Mouse (Mus musculus): ENCODE data around the gene Cd48. TPM values are rescaled to one million over a fixed set of nuclear protein-coding genes. Genes with fewer than 3 reads are reported as not detected.

Gene Cd48
- not detected for total RNA-seq (2021)
- long read RNA-seq, experiment 1, partial matches to known transcripts = 0 of 1 reads
- long read RNA-seq, experiment 1, other reads (novel, unspliced or antisense) = 0 of 1 reads
- long read RNA-seq, experiment 2 = 0 reads

- no peak for DNase-seq (ENCODE audit: low spot score in 2 of 2)
Measured at GRCm38 (mm10) chr1:171681531-171682299, at the start of gene Cd48. Gene Cd48 (plus strand): TSS chr1:171682009.

GRCm38 (mm10) chr1:171635696-171636095, 46.1 kb upstream of the Cd48 start:
- no peak for DNase-seq (ENCODE audit: low spot score in 2 of 2)

GRCm38 (mm10) chr1:171637101-171637500, 44.7 kb upstream of the Cd48 start:
- DNase-seq (ENCODE audit: low spot score in 2 of 2) = no peak

GRCm38 (mm10) chr1:171638686-171639085, 43.1 kb upstream of the Cd48 start:
- no peak for DNase-seq (ENCODE audit: low spot score in 2 of 2)

- DNase-seq (ENCODE audit: low spot score in 2 of 2) = no peak
Measured at GRCm38 (mm10) chr1:171640796-171641195, 41.0 kb upstream of the Cd48 start.

- no peak for DNase-seq (ENCODE audit: low spot score in 2 of 2)
Measured at GRCm38 (mm10) chr1:171643612-171644011, 38.2 kb upstream of the Cd48 start.

- DNase-seq (ENCODE audit: low spot score in 2 of 2) = no peak
Measured at GRCm38 (mm10) chr1:171646429-171646940, 35.3 kb upstream of the Cd48 start.

- DNase-seq (ENCODE audit: low spot score in 2 of 2) = no peak
Measured at GRCm38 (mm10) chr1:171647716-171648115, 34.1 kb upstream of the Cd48 start.

- DNase-seq (ENCODE audit: low spot score in 2 of 2) = no peak
Measured at GRCm38 (mm10) chr1:171648840-171649239, 33.0 kb upstream of the Cd48 start.

- no peak for DNase-seq (ENCODE audit: low spot score in 2 of 2)
Measured at GRCm38 (mm10) chr1:171652734-171653133, 29.1 kb upstream of the Cd48 start, which contains the start of gene Slamf7. Gene Slamf7 (minus strand): TSS chr1:171653035.

- DNase-seq (ENCODE audit: low spot score in 2 of 2) = peak; percentile 16 to 33
Measured at GRCm38 (mm10) chr1:171658561-171658991, 23.2 kb upstream of the Cd48 start.

- no peak for DNase-seq (ENCODE audit: low spot score in 2 of 2)
Measured at GRCm38 (mm10) chr1:171660423-171660822, 21.4 kb upstream of the Cd48 start.

- DNase-seq (ENCODE audit: low spot score in 2 of 2) = no peak
Measured at GRCm38 (mm10) chr1:171661482-171661881, 20.3 kb upstream of the Cd48 start.

GRCm38 (mm10) chr1:171663757-171664156, 18.1 kb upstream of the Cd48 start:
- DNase-seq (ENCODE audit: low spot score in 2 of 2) = no peak

GRCm38 (mm10) chr1:171666350-171666749, 15.5 kb upstream of the Cd48 start:
- no peak for DNase-seq (ENCODE audit: low spot score in 2 of 2)

GRCm38 (mm10) chr1:171667160-171667559, 14.6 kb upstream of the Cd48 start:
- DNase-seq (ENCODE audit: low spot score in 2 of 2) = no peak

- peak in 1 of 2 experiments; percentile 10 for DNase-seq (ENCODE audit: low spot score in 2 of 2)
Measured at GRCm38 (mm10) chr1:171672451-171672850, 9.4 kb upstream of the Cd48 start.

GRCm38 (mm10) chr1:171672854-171673475, 8.8 kb upstream of the Cd48 start:
- DNase-seq (ENCODE audit: low spot score in 2 of 2) = peak; percentile 36 to 71

GRCm38 (mm10) chr1:171674467-171674866, 7.3 kb upstream of the Cd48 start:
- no peak for DNase-seq (ENCODE audit: low spot score in 2 of 2)

- DNase-seq (ENCODE audit: low spot score in 2 of 2) = no peak
Measured at GRCm38 (mm10) chr1:171677721-171678120, 4.1 kb upstream of the Cd48 start.

- DNase-seq (ENCODE audit: low spot score in 2 of 2) = no peak
Measured at GRCm38 (mm10) chr1:171681009-171681408, 800 bp upstream of the Cd48 start.

GRCm38 (mm10) chr1:171684923-171685322, 3.1 kb downstream of the Cd48 start:
- DNase-seq (ENCODE audit: low spot score in 2 of 2) = no peak
